Mouse (Mus musculus) heart, adult 2 months (tissue): ENCODE data around the gene Phf11a.
"Not testable (repeated sequence)": the region's sequence is repeated elsewhere in the genome, so short reads cannot be mapped to it uniquely, and the experiment has no call there.

Experiments used
- CTCF ChIP-seq: fragments of 200-600 bp; IDR thresholded peaks from 2 replicates; pipeline ENCODE4 v1.8.1; 2022; ENCODE audit warnings: antibody characterized with exemption, mild to moderate bottlenecking, moderate library complexity
- EP300 ChIP-seq: fragments of 200-500 bp; IDR thresholded peaks from 2 replicates; pipeline ENCODE4 v1.6.1; 2011; ENCODE audit warnings: low read depth, low read length, control low read depth; ENCODE audit not compliant: insufficient read depth
- POLR2A ChIP-seq: fragments of 200-500 bp; IDR thresholded peaks from 2 replicates; pipeline ENCODE4 v1.6.1; 2011; ENCODE audit warnings: mild to moderate bottlenecking, low read depth, low read length, control low read depth; ENCODE audit not compliant: insufficient read depth

GRCm38 (mm10) chr14:59297391-59297790 lies at the start of gene Phf11a:
- TF ChIP-seq CTCF, POLR2A, EP300: not testable (repeated sequence)
